Mouse (Mus musculus) megakaryocyte, adult 5-6 weeks (primary cell): ENCODE data around the gene Kcnh6. TPM values are rescaled to one million over a fixed set of nuclear protein-coding genes. Genes with fewer than 3 reads are reported as not detected.
"Not testable (repeated sequence)": the region's sequence is repeated elsewhere in the genome, so short reads cannot be mapped to it uniquely, and the experiment has no call there.

Experiments
- ATAC-seq: 2 replicates; pipeline ENCODE4 v1.8.0; 2016; ENCODE audit warnings: mild to moderate bottlenecking, inconsistent platforms; ENCODE audit not compliant: poor library complexity, severe bottlenecking
- total RNA-seq, 2 experiments: library from RNA; stranded (forward) in 1 of 2; stranded (reverse) in 1 of 2; fragments of 153-499, 151-499 nt in 1 of 2; fragments of 221-1000, 200-1000 nt in 1 of 2; gene quantifications; 2 replicates each; pipeline versions ENCODE4 v1.2.3 to v1.2.4; 2015 to 2017

The Kcnh6 gene
- total RNA-seq, 2 experiments from 2014 or later, result 0.07 TPM; not detected in 1

DNA sequence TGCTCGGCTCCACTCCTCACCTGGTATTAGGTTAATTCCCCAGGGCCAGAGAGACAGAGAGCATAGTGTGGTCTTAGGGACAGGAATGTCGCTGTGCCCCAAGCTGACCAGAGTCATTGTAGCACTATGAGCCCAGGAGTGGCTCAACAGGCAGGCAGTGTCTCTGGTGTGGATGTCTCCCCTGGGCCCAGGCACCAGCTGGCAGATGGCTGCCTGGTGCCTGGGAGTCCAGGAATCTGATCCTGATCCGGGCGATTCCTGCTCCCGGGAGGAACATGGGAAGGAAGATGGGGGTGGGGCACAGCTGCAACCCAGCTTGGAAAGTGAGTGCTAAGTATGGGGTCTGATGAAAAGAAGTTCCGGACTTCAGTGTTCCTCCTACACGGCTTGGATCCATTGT is 4.8 kb downstream of the Kcnh6 start:
- no peak for ATAC-seq

DNA sequence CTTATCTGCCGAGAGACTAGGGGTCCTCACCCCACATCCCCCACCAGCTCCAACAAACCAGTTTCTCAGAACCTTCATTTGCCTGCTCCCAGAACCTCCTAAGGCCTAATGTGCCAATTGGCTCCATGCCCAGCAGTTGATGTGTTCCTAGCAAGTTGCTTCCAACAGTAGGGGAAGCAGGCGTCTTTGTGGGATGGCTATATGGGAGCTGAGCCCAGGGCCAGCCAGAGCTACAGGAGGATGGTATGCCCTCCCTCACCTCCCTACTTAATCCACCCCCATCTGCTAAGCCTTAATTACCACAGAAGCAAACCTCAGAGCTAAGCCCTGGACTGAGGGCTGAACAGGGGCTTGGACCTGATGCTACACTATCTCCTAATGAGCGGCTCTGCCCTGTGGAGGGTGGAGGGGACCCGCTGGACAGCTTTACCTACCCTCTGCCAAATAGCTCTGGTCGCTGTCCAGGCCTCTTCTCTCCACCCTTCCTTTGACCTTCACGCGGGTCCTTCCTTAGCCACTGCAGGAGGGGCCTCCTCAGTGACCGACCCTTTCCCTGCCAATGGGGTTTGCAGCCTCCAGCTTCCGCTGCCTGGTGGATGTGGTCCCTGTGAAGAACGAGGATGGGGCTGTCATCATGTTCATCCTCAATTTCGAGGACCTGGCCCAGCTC is 5.8 kb downstream of the Kcnh6 start:
- ATAC-seq, result no peak

DNA sequence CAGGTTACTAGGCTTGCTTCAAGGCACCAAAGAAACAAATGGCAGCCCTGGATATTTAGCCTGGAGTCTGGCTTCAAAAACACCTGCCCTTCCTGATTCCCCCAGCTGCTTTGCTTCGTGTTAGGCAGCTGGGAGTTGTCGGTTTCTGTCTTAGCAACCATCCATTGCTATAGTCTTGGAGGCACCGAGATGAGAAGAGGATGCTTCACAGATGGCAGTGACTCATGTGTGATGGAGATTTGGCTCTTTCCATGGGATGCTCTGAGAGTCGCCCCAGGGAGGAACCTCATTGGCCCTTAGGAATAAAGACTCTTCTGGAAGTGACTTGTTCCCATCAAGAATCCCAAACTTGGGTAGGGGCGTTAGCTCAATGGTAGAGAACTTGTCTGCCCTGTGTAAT is 8.5 kb downstream of the Kcnh6 start:
- ATAC-seq, result no peak

DNA sequence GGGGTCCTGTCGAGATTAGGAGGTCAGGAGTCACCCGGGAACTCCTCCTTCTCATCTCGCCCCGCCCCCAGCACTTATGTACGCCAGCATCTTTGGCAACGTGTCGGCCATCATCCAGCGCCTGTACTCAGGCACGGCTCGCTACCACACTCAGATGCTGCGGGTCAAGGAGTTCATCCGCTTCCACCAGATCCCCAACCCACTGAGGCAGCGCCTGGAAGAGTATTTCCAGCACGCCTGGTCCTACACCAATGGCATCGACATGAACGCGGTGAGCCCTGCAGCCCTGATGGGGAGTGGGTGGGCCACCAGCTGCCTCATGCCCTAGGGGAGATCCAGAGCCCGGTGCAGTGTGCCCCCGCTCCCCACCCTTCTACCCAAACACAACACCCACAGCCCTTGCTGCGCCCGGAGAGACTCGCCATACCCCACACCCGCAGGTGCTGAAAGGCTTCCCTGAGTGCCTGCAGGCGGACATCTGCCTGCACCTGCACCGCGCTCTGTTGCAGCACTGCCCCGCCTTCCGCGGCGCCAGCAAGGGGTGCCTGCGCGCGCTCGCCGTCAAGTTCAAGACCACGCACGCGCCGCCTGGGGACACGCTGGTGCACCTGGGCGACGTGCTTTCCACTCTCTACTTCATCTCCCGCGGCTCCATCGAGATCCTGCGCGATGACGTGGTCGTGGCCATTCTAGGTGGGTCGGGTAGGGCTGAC is 12.3 kb downstream of the Kcnh6 start:
- ATAC-seq, result 0 out of 2 replicates have a peak, but pooled peaks have one; percentile 30

DNA sequence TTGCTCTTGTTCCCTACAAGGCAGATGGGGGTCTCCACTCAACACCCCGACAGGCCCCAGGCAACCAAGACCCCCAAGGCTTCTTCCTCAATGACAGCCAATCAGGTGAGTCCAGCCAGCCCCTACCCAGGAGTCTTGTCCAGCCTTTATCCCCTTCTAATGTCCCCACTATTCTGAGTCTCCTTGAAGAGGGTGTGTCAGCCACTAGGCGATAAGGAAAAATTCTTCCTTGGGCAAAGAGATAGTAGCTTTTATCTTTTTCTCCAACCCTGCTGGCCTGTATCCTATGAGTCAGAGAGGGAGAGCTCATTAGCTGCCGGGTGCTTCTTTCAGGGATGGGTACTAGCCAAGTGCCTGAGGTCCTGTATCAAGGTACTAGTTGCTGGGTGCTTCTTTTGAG is 17.9 kb downstream of the Kcnh6 start:
- no peak for ATAC-seq

DNA sequence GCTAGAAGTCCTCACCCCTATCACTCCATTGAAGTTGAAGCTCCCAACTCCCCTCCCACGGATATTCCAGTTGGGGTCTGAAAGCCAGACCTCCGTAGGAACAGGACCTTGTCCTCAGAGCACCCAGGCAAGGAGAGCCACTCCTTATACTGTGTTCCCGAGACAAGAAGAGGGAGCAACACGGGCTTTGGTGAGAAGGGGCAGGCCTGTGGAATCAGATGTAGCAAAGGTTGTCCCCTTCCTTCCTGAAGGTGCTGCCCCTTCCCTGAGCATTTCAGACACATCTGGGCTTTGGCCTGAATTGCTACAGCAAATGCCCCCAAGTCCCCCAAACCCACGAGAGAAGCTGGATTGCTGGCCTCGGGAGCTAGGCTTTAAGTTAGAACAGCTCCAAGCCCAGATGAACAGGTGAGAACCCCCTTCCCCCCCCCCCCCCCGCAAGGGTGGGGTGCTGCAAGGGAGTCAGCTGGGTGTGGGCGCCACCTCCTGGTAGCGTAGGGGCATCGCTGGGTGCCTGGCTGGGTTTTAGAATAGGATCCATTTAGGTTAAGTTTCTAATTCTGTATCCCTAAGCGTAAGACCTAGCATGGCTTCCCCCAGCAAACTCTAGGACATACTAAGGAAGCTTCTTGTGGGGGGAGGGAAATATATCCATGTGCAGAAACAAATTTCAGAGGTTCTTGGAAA is 18.7 kb downstream of the Kcnh6 start:
- ATAC-seq, result peak; percentile 86

DNA sequence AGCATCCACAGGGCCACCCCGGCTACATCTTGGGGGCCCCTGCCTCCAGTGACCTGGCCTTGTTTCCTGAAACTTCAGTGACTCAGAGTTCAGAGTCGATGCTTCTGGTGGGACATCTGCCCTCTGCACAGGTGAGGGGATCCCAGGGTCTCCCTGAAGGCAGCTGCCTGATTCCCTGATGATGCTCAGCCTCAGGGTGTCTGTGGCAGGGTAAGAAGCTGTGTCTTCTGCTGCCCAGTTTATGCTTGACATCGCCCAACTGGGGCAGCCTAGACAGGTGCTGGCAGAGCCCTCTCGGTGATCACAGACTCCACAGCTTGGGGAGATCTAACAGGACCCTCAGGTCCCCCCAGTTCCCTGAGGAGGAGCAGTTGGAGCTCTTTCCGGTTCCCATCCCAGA is 19.7 kb downstream of the Kcnh6 start:
- ATAC-seq, result no peak

DNA sequence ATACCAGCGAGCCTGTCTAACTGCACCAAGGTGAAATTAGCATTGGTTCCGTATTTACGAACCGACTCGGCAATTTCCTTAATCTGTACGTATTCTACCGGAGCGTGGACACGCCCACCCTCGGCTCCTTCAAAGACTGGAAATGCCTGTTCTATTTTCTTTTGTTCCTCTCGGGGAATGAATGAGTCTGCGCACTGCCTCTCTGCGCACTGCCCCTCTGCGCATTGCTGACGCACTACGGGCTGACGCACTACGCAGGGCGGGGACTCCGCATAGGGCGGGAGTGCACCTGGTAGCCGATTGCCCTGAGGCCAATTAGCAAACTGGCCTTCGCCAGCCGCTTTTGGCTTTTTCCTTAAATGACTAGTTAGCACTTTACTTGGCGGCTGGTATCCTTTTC is 24.1 kb downstream of the Kcnh6 start:
- not testable (repeated sequence) for ATAC-seq

DNA sequence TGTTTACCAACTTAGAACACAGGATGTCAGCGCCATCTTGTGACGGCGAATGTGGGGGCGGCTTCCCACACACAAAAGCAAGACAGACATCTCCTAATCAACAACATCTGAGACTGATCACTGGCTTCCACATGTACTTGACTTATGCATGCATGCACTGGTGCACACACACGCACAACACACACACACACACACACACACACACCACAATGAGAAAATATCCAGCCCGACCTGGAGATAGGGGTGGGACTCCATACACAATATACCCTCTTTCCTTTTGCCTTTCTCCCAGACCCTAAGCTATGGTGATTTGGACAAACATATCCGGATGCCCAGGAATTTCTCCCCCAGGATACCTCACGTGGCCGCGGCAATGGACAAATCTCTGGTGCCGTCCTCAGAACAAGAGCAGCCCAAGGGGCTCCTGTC is 25.6 kb downstream of the Kcnh6 start:
- ATAC-seq, result peak; percentile 28

DNA sequence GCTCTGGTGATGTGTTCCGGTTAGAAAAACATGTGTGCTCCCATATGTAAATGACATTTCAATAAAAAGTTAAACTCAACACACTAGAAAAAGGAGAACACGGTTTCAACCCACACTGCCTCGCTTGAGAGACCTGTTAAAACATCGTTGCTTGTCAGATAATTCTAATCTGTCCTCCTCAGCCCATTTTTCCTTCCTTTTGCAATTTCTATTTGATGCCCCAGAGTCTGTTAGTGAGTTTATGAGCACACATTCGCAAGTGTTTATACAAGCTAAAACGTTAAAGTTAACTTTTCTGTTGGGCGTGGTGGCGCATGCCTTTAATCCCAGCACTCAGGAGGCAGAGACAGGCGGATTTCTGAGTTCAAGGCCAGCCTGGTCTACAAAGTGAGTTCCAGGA is 27.1 kb downstream of the Kcnh6 start:
- no peak for ATAC-seq

DNA sequence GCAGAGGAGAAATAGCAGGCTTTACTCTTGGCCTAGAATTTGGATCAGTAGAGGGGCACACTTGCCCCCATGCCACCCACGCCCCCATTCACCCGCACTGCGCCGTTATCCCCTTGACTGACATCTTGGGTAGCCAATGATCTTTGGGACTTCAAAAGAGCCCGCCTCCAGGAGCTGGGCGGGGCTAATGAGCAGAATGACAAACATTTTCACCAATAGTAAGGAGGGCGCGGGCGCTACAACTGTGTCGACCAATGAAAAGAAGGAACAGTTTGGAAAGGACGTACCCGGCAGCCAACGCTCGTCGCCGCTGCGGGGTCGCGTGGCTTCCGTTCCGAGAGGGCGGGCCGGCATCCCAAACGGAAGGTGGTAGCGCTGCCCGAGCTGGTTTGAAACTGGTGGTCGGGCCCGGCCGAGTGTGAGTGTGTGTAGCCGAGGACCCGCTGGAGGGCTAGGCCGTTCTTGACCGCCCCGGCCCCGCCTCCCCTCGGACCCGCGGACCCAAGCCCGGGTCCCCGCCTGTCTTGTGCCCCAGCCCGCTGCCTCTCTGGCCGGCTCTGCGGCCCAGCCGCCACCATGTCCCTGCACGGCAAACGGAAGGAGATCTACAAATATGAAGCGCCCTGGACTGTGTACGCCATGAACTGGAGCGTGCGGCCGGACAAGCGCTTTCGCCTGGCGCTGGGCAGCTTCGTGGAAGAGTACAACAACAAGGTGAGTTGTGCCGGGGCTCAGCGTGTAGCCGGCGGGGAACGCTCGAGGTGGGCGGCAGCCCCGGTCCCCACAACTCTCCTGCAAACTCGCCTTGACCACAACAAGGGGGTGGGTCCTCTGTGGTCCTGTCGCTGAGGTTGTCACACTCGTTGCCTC is 28.9 kb downstream of the Kcnh6 start, which contains the start of gene Dcaf7:
Dcaf7 (plus strand) TSS at position 325 of the 870 bp plus-strand sequence.
- peak; percentile 96 for ATAC-seq

DNA sequence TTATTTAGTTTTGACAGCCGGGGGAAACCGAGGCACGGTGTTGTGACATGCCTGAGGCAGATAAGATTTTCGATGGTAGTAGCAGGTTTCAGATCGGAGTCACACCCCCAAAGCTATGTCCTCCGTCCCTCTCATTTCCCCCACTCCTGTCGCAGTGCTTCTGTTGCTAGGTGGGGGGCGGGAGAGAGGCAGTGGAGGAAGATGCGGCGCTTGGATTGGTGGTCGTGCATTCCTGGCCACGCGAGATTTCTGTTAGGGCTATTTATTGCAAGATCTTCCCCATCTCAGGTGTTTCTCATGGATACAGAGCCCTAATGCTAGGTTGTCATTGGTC is 29.5 kb downstream of the Kcnh6 start:
- ATAC-seq, result no peak

DNA sequence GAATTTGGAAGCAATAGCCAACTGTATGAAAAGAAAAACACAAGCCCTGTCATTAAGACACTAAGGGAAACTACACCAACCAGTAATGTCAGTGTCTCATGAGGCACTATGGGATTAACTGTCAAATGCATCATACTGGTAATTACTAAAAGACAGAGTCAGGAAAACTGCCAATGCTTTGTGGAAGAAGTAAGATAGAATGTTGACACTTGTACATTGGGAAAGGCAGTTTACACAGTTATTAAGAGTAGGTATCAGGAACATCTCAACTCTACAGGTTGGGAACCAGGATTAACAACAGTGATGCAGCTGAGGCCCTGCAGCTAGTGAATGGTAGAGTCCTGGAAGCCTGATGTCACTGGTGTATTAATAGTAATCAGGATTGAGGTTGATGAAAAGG is 36.4 kb downstream of the Kcnh6 start:
- ATAC-seq, result no peak

DNA sequence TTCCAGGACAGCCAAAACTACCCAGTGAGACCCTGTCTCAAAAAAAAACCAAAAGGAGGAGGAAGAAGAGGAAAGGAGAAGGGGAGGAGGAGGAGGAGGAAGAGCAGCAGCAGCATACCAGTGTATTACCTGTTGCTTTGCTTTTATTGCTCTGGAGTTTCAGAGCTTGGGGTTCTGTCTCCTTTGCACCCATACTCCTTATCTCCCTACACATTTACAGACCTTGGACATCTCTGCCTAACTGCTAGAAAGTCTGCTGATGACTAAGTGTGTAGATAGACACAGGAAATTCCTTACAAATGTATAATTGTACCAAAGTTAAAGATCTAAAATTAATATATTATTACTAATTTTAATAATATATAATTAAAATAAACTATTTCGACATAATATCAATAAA is 37.3 kb downstream of the Kcnh6 start:
- no peak for ATAC-seq

DNA sequence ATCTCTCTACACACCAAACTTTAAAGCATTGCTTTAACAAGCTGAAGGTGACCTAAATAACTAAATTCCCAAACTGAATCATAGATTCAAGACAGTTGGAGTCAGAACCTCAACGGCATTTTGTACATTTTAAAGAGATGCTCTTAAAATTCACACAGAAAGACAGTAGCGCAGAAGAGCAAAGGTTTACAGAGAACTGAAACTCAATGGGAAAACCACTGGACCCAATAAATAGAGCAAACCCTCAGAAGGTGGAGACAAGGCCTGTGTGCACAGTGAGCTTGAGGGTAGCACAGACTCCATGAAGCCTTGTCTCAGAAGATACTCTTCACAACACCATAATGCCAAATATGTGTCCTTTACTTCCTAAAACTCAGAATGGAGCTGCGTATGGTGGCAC is 37.9 kb downstream of the Kcnh6 start:
- ATAC-seq, result no peak

DNA sequence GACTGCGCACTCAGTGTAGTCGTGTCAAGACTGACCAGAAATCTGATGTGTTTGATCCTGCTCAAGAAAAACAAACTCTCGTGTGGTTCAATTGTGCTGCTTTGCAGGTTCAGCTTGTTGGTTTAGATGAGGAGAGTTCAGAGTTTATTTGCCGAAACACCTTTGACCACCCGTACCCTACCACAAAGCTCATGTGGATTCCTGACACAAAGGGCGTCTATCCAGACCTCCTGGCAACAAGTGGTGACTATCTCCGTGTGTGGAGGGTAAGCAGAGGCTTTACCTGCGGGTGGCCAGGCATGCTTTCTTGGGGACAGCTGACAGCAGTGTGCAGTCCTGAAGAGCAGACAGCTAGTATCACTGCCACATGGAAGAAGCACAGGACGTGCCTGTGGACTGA is 38.7 kb downstream of the Kcnh6 start:
- no peak for ATAC-seq

DNA sequence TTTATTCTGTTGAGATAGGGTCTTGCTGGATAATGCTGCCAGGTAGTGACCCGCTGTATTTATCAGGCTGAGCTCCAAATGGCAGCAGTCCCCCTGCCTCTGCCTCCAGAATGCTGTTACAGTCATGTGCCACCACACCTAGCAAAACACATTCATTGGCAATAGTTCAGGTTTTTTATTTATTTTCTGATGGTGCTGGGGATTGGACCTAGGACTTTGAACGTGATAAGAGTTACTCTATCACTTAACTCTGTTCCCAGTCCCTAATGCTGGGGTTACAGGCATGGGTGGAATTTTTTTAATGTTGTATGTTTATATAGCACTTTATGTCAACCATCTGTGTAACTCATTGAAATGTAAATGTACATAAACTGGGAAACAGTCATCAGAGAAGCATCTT is 46.0 kb downstream of the Kcnh6 start:
- ATAC-seq, result no peak

DNA sequence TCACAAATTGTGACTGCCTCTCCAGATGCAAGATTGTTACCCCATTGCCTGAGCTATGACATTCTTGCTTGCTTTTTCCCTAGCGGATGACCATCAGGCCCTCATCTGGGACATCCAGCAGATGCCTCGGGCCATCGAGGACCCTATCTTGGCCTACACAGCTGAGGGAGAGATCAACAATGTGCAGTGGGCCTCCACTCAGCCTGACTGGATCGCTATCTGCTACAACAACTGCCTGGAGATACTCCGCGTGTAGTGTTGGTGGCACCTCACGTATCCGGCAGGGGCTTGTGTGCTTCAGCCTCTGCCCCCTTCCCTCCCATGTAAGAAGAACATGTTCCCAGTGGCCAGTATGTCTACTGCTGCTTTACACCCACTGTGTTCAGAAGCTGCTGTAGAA is 46.7 kb downstream of the Kcnh6 start:
- ATAC-seq, result no peak

DNA sequence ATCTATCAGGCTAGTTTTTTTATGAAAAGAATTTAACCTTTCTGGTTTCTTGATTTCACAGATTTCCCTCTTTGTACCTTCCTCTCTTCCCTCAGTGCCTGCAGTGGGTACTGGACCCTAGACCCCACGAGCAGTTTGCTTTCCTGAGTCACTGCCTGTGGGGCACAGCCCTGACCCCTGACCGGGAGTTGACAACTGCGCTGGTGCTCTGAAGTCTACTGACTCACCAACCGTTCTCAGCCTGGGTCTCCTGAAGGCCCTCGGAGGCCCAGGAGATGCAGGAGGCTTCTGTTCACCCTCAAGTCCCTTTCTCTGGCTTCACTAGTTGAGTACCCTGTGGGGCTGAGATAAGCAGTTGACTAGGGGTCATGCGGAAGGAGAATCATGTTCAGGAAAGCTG is 47.4 kb downstream of the Kcnh6 start:
- no peak for ATAC-seq

DNA sequence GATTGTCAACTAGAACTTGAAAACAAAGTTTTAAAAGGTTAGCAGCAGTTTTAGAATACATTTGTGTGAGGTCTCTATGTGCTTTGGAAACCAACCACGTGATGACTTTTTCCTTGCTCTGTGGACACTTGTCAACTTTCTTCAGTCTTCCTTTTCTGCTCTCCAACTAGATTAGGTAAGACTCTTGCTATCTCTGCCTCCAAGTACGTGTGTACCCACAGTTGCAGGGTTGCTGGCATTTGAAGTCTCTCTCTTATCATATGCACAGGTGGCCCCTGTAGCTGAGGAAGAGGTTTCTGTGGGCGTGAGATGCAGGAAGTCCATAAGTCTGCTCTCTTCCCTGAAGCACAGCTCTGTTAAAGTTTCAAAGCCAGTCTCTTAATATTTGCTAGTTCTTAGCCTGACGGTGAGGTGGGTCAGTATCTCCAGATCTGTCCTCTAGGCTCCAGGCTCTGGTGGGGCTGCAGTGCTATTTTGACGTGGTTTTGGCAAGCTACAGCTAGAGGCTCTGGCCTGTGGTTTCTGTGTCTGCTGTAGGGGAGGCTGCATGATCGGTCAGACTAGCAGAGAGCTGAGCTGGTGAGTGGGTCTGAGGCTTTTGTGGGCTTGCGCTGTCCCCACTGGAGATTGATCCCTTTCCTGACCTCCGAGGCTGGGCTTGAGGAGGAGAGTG is 49.0 kb downstream of the Kcnh6 start:
- ATAC-seq, result peak; percentile 72

DNA sequence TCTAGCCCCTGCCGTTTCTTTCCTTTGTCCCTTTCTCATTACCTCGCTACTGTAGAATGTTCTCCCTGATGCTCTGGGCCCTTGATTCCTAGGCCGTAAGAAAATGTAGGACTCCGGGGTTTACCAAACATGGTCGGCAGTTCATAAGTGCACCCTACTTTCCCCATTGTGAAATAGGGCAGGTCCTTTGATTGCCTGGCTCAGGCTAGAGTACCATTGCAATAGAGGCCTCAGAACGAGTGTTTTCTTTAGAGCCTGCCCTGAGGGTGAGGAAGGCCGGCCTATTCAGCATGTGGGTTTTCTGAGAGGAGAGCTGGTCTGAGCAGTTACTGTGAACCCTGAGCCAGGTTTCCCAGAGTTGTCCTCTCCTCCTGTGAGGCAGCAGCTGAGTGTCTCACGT is 50.1 kb downstream of the Kcnh6 start:
- no peak for ATAC-seq
